Mouse (Mus musculus) kidney, adult 10 weeks (tissue): ENCODE results near the gene Cbln3. TPM values are rescaled to one million over a fixed set of nuclear protein-coding genes. Genes with fewer than 3 reads are reported as not detected.

Experiments
- polyA plus RNA-seq: library from polyadenylated mRNA; stranded (reverse); fragments of 350-450 nt; fragmentation: Illumina TruSeq; extraction: RNeasy Lipid Tissue Mini Kit (QIAGEN cat#74804); gene quantifications from one replicate; pipeline ENCODE4 v1.2.3, GENCODE M21; 2014; ENCODE audit warnings: low read depth, low replicate concordance

The Cbln3 gene
- polyA plus RNA-seq = not detected

GRCm38 (mm10) chr14:55884166-55884565, at the start of gene Cbln3:
Cbln3 (minus strand) TSS chr14:55884392.

GRCm38 (mm10) chr14:55899701-55900413, 15.7 kb upstream of the Cbln3 start, which contains the start of gene Sdr39u1:
Sdr39u1 (minus strand) TSS chr14:55900293.

GRCm38 (mm10) chr14:55884713-55885113, 521 bp upstream of the Cbln3 start, which contains the start of gene Khnyn:
Khnyn (plus strand) TSS chr14:55884947.

GRCm38 (mm10) chr14:55853621-55854285, 30.4 kb downstream of the Cbln3 start, which contains the start of gene Nynrin:
Nynrin (plus strand) TSS chr14:55854010.

Other genes starting within 250 kb of the Cbln3 start
- gene Ipo4, start 248.4 kb downstream of the Cbln3 start, polyA plus RNA-seq = 5.9 TPM
- gene Gm49378, start 246.5 kb downstream of the Cbln3 start, polyA plus RNA-seq = 0.24 TPM
- gene Tm9sf1, start 240.6 kb downstream of the Cbln3 start, polyA plus RNA-seq = 44.5 TPM
- not detected for gene Tssk4, start 234.2 kb downstream of the Cbln3 start, polyA plus RNA-seq
- gene Mdp1, start 223.9 kb downstream of the Cbln3 start, polyA plus RNA-seq = 20.2 TPM
- gene Gmpr2, start 212.5 kb downstream of the Cbln3 start, polyA plus RNA-seq = 33.6 TPM
- 55.2 TPM for gene Nedd8, start 212.3 kb downstream of the Cbln3 start, polyA plus RNA-seq
- 7.2 TPM for gene Tinf2, start 202.6 kb downstream of the Cbln3 start, polyA plus RNA-seq
- 1.2 TPM for gene Tgm1, start 170.5 kb downstream of the Cbln3 start, polyA plus RNA-seq
- gene Rabggta, start 162.1 kb downstream of the Cbln3 start, polyA plus RNA-seq = 0.65 TPM
- gene Dhrs1, start 138.7 kb downstream of the Cbln3 start, polyA plus RNA-seq = 25.8 TPM
- 3.4 TPM for gene Nop9, start 138.7 kb downstream of the Cbln3 start, polyA plus RNA-seq
- 16.4 TPM for gene Cideb, start 125.9 kb downstream of the Cbln3 start, polyA plus RNA-seq
- gene Ltb4r2, start 123.0 kb downstream of the Cbln3 start, polyA plus RNA-seq = 0.24 TPM
- not detected for gene Ltb4r1, start 118.4 kb downstream of the Cbln3 start, polyA plus RNA-seq
- gene Adcy4, start 100.3 kb downstream of the Cbln3 start, polyA plus RNA-seq = 0.16 TPM
- gene Ripk3, start 95.5 kb downstream of the Cbln3 start, polyA plus RNA-seq = 0.73 TPM
- 1.1 TPM for gene Nfatc4, start 61.2 kb downstream of the Cbln3 start, polyA plus RNA-seq
- gene Nynrin, start 30.4 kb downstream of the Cbln3 start, polyA plus RNA-seq = 0.40 TPM
- gene Khnyn, start 555 bp upstream of the Cbln3 start, polyA plus RNA-seq = 8.8 TPM
- 19.8 TPM for gene Sdr39u1, start 15.9 kb upstream of the Cbln3 start, polyA plus RNA-seq
- gene Cma1, start 60.3 kb upstream of the Cbln3 start, polyA plus RNA-seq = not detected
- gene Cma2, start 66.6 kb upstream of the Cbln3 start, polyA plus RNA-seq = not detected
- gene Mcpt1, start 133.6 kb upstream of the Cbln3 start, polyA plus RNA-seq = not detected
- not detected for gene Mcpt9, start 146.1 kb upstream of the Cbln3 start, polyA plus RNA-seq
- not detected for gene Mcpt2, start 157.6 kb upstream of the Cbln3 start, polyA plus RNA-seq
- gene Mcpt4, start 177.9 kb upstream of the Cbln3 start, polyA plus RNA-seq = not detected
- not detected for gene Mcpt8, start 200.9 kb upstream of the Cbln3 start, polyA plus RNA-seq
- gene Ctsg, start 218.2 kb upstream of the Cbln3 start, polyA plus RNA-seq = not detected
- gene Gzme, start 236.2 kb upstream of the Cbln3 start, polyA plus RNA-seq = not detected
- gene Gzmd, start 248.2 kb upstream of the Cbln3 start, polyA plus RNA-seq = not detected